Mouse (Mus musculus): ENCODE measurements around the gene H2al1i. TPM values are rescaled to one million over a fixed set of nuclear protein-coding genes. Genes with fewer than 3 reads are reported as not detected.
"Not testable (repeated sequence)": the region's sequence is repeated elsewhere in the genome, so short reads cannot be mapped to it uniquely, and the experiment has no call there.

The H2al1i gene
- total and polyA plus RNA-seq, 3 experiments, result not detected

DNA sequence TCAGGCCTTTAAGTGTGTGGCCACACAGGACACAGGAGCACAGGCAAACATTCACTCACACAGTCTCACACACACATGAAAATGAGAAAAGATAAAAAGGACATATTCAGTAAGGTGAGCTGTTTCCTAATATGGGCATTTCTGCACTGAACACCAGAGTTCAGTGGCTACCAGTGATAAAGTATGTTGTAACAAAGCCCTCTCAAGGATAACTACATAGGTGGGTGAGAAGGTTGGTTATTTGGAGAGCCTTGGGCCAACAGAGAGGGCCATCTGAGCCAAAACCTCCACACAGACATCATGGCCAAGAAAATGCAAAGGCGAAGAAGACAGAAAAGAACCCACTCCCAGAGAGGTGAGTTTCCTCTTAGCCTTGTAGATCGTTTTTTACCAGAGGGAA, 3.1 kb downstream of the H2al1i start, which contains the start of gene H2al1j:
Gene H2al1j (plus strand): TSS at position 301 of the 400 bp plus-strand sequence.
- H3K79me2 ChIP-seq (replicated peaks; ENCODE audit: control insufficient read depth, extremely low read depth, insufficient read depth, poor library complexity, severe bottlenecking); DNase-seq (ENCODE audit: extremely low read depth); H3K36me3 ChIP-seq (replicated peaks in 1 of 2; ENCODE audit: control insufficient read depth in 1 of 2, insufficient read depth in 1 of 2, low read length in 1 of 2); H3K27ac ChIP-seq (ENCODE audit: insufficient read depth, low read depth); H3K9me3 ChIP-seq (replicated peaks; ENCODE audit: low read length); in situ Hi-C loops (cut with MboI; ENCODE audit: low pct_ligation_motif_present, low pct_unique_long_range_greater_than_20kb, low sequenced_read_pairs); H3K9ac ChIP-seq (ENCODE audit: insufficient read depth, low read depth); H3K27me3 ChIP-seq (replicated peaks); H3K4me2 ChIP-seq (ENCODE audit: insufficient read depth, low read depth, poor library complexity, severe bottlenecking); dilution Hi-C loops (cut with MboI; ENCODE audit: extremely low pct_ligation_motif_present, extremely low pct_unique_long_range_greater_than_20kb, low sequenced_read_pairs); H3K4me3 ChIP-seq (replicated peaks in 1 of 3; ENCODE audit: low read depth in 2 of 3, low read length in 2 of 3, poor library complexity in 1 of 3); H3K4me1 ChIP-seq (ENCODE audit: control insufficient read depth in 1 of 2, insufficient read depth in 2 of 2): not testable (repeated sequence)

GRCm38 (mm10) chrX:11345762-11346161, 21.3 kb downstream of the H2al1i start:
- no peak overlapping the region for H3K9ac ChIP-seq (ENCODE audit: insufficient read depth, low read depth)
- H3K79me2 ChIP-seq (replicated peaks; ENCODE audit: control insufficient read depth, extremely low read depth, insufficient read depth, poor library complexity, severe bottlenecking), result no peaks in the 10 kb centered on the region
- TF ChIP-seq JUN (IDR thresholded peaks at IDR 0.05; ENCODE audit: insufficient read depth, low read depth, low read length) (no peak), RAD21 (IDR thresholded peaks at IDR 0.05; ENCODE audit: low read depth, low read length) (no peak), SMC3 (IDR thresholded peaks at IDR 0.05; ENCODE audit: low read depth, low read length) (no peak), ZMIZ1 (IDR thresholded peaks at IDR 0.05; ENCODE audit: low read depth, low read length) (no peak), CHD2 (IDR thresholded peaks at IDR 0.05; ENCODE audit: low read length) (no peak), RCOR1 (conservative IDR thresholded peaks at IDR 0.05; ENCODE audit: low read depth, low read length) (no peak), MAX (IDR thresholded peaks at IDR 0.05; ENCODE audit: low read length) (no peak), NRF1 (IDR thresholded peaks at IDR 0.05; ENCODE audit: low read depth, low read length) (no peak)
- no peaks in the 10 kb centered on the region for H3K9me3 ChIP-seq (replicated peaks; ENCODE audit: low read length)
- no peak overlapping the region for H3K27ac ChIP-seq (ENCODE audit: insufficient read depth, low read depth)
- no peak for DNase-seq (ENCODE audit: extremely low read depth)
- no peaks in the 10 kb centered on the region for H3K27me3 ChIP-seq (replicated peaks)
- H3K4me2 ChIP-seq (ENCODE audit: insufficient read depth, low read depth, poor library complexity, severe bottlenecking), result no peak overlapping the region
- H3K36me3 ChIP-seq (replicated peaks in 1 of 2; ENCODE audit: control insufficient read depth in 1 of 2, insufficient read depth in 1 of 2, low read length in 1 of 2), result no peaks in the 10 kb centered on the region
- in situ Hi-C loops (cut with MboI; ENCODE audit: low pct_ligation_motif_present, low pct_unique_long_range_greater_than_20kb, low sequenced_read_pairs), result no loop called here
- dilution Hi-C loops (cut with MboI; ENCODE audit: extremely low pct_ligation_motif_present, extremely low pct_unique_long_range_greater_than_20kb, low sequenced_read_pairs), result no loop called here
- no peak overlapping the region for H3K4me3 ChIP-seq (replicated peaks in 1 of 3; ENCODE audit: low read depth in 2 of 3, low read length in 2 of 3, poor library complexity in 1 of 3)
- H3K4me1 ChIP-seq (ENCODE audit: control insufficient read depth in 1 of 2, insufficient read depth in 2 of 2), result no peaks in the 10 kb centered on the region

- Histone ChIP-seq H3K27ac (ENCODE audit: insufficient read depth, low read depth) (no peak overlapping the region), H3K4me3 (replicated peaks in 1 of 3; ENCODE audit: low read depth in 2 of 3, low read length in 2 of 3, poor library complexity in 1 of 3) (no peak overlapping the region), H3K36me3 (replicated peaks in 1 of 2; ENCODE audit: control insufficient read depth in 1 of 2, insufficient read depth in 1 of 2, low read length in 1 of 2) (no peaks in the 10 kb centered on the region), H3K9me3 (replicated peaks; ENCODE audit: low read length) (no peaks in the 10 kb centered on the region), H3K9ac (ENCODE audit: insufficient read depth, low read depth) (no peak overlapping the region), H3K4me1 (ENCODE audit: control insufficient read depth in 1 of 2, insufficient read depth in 2 of 2) (no peaks in the 10 kb centered on the region), H3K4me2 (ENCODE audit: insufficient read depth, low read depth, poor library complexity, severe bottlenecking) (no peak overlapping the region), H3K27me3 (replicated peaks) (no peaks in the 10 kb centered on the region), H3K79me2 (replicated peaks; ENCODE audit: control insufficient read depth, extremely low read depth, insufficient read depth, poor library complexity, severe bottlenecking) (no peaks in the 10 kb centered on the region)
- TF ChIP-seq E2F4 (IDR thresholded peaks at IDR 0.05; ENCODE audit: insufficient replicate concordance, low read depth, low read length), result no peak
- TF ChIP-seq TCF12 (IDR thresholded peaks at IDR 0.05; ENCODE audit: low read depth, low read length), result no peak
- TF ChIP-seq MXI1 (IDR thresholded peaks at IDR 0.05; ENCODE audit: low read depth, low read length), result no peak
- TF ChIP-seq SIN3A (IDR thresholded peaks at IDR 0.05; ENCODE audit: low read length), result no peak
- no peak for TF ChIP-seq MYC (IDR thresholded peaks at IDR 0.05; ENCODE audit: low read depth, low read length)
- dilution Hi-C loops (cut with MboI; ENCODE audit: extremely low pct_ligation_motif_present, extremely low pct_unique_long_range_greater_than_20kb, low sequenced_read_pairs) (no loop called here), in situ Hi-C loops (cut with MboI; ENCODE audit: low pct_ligation_motif_present, low pct_unique_long_range_greater_than_20kb, low sequenced_read_pairs) (no loop called here)
- DNase-seq (ENCODE audit: extremely low read depth), result no peak
These were observed 22.3 kb downstream of the H2al1i start for GRCm38 (mm10) chrX:11346756-11347155.
